Mouse (Mus musculus) granulocyte monocyte progenitor cell, adult 5-6 weeks (primary cell): ENCODE measurements around the gene Rab11fip3. TPM values are rescaled to one million over a fixed set of nuclear protein-coding genes. Genes with fewer than 3 reads are reported as not detected.
A peak's percentile ranks its signal among the peaks of the same experiment; 100 is the strongest.

Experiments
- ATAC-seq: replicated peaks from 2 replicates; pipeline ENCODE4 v1.8.0; 2016; ENCODE audit warnings: mild to moderate bottlenecking, moderate TSS enrichment, inconsistent platforms; ENCODE audit not compliant: poor library complexity, severe bottlenecking
- total RNA-seq, 2 experiments: library from RNA; stranded (forward) in 1 of 2; stranded (reverse) in 1 of 2; fragments of 200-712, 200-1000 nt in 1 of 2; fragments of >200 nt in 1 of 2; fragmentation: Nextera tagmentation in 1 of 2; gene quantifications; 2 replicates each; pipeline ENCODE4 v1.2.3; 2014 to 2017

Rab11fip3 gene
- total RNA-seq, 2 experiments from 2014 or later, result 0.46 to 1.3 TPM

DNA sequence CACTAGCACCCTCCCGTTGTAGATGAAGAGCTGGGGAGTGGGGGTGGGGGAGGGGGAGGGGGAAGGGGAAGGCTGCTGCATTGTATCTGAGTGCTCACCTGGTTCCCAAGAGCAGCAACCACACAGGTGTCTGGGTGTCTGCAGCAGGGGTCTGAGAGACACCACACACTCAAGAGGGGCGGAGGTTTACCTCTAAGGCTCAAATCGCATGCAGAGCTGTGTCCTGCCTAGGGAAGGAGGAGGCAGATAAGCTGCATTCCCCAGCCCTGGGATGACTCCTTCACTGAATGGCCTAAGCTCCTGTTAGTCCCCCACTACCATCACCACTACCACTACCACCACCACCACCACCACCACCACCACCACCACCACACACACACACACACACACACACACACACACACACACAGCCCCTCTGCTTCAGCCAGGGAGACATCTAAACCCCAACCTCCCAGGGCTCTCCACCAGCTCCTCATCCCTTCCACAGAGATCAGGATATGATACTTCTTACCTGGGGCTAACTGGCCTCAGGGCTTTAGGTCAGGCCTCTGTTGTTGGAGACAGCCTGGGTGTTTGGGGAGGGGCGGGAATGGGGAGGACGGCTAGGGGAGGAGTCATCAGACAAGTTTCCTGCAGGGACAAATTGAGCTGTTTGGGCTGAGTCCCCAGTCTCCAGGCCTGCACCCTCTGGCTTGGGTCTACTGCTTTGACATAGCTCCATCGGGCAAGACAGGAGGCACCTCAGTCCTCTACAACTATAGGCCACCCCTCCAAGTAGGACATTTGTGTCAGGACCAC lies 124.8 kb downstream of the Rab11fip3 start, which contains the start of the genes Pigq and Nhlrc4:
Gene Pigq, minus strand, starts transcription at position 571 of the 798 bp plus-strand sequence.
Gene Nhlrc4, minus strand, starts transcription at position 596 of the 798 bp plus-strand sequence.
- no peak for ATAC-seq

DNA sequence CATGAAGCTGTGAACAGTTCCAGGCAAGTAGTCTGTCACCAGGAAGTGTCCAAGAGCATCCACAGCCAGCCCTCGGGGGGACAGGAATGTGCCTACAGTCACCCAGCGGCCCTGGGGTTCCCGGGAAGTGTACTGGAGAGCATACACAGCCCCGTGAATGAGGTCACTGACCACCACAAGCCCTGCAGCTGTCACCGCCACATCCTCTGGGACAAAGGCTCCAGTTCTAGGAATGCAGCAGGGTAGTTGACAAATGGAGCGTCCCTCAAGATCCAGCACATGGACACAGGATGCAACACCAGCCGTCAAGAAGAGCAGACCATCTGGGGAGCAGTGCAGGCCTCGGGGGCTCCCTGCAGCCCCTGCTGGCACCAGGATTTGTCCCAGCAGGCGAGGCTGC lies 125.6 kb downstream of the Rab11fip3 start:
- no peak for ATAC-seq

GRCm38 (mm10) chr17:25943221-25943620 lies 126.1 kb downstream of the Rab11fip3 start:
- ATAC-seq, result no peak

GRCm38 (mm10) chr17:25942597-25943151 lies 126.7 kb downstream of the Rab11fip3 start:
- no peak for ATAC-seq

GRCm38 (mm10) chr17:25941511-25942241 lies 127.7 kb downstream of the Rab11fip3 start:
- peak; percentile 84 for ATAC-seq

Other genes starting within 250 kb of the Rab11fip3 start
- 12.5 and 16.9 TPM in 2 replicates for gene Wdr24, start 245.9 kb downstream of the Rab11fip3 start, total RNA-seq (2014; fragmentation: Nextera tagmentation)
- gene Wdr24, start 245.9 kb downstream of the Rab11fip3 start, total RNA-seq (2017), result 14.8 and 19.3 TPM in 2 replicates
- gene Jmjd8, start 240.7 kb downstream of the Rab11fip3 start, total RNA-seq (2014; fragmentation: Nextera tagmentation), result 19.5 and 23.1 TPM in 2 replicates
- 15.2 and 23.4 TPM in 2 replicates for gene Jmjd8, start 240.7 kb downstream of the Rab11fip3 start, total RNA-seq (2017)
- gene Stub1, start 236.2 kb downstream of the Rab11fip3 start, total RNA-seq (2014; fragmentation: Nextera tagmentation), result 112 and 131 TPM in 2 replicates
- 99.3 and 101 TPM in 2 replicates for gene Stub1, start 236.2 kb downstream of the Rab11fip3 start, total RNA-seq (2017)
- gene Rhbdl1, start 232.3 kb downstream of the Rab11fip3 start, total RNA-seq (2014; fragmentation: Nextera tagmentation), result 1.1 and 3.0 TPM in 2 replicates
- not detected in 2 replicates for gene Rhbdl1, start 232.3 kb downstream of the Rab11fip3 start, total RNA-seq (2017)
- 1.2 TPM in 1 of 2 replicates, not detected in the other for gene Gm20683, start 227.8 kb downstream of the Rab11fip3 start, total RNA-seq (2014; fragmentation: Nextera tagmentation)
- 0.41 and 1.2 TPM in 2 replicates for gene Gm20683, start 227.8 kb downstream of the Rab11fip3 start, total RNA-seq (2017)
- gene Rhot2, start 224.7 kb downstream of the Rab11fip3 start, total RNA-seq (2014; fragmentation: Nextera tagmentation), result 28.3 and 35.5 TPM in 2 replicates
- gene Rhot2, start 224.7 kb downstream of the Rab11fip3 start, total RNA-seq (2017), result 11.9 and 17.8 TPM in 2 replicates
- 64.7 and 66.9 TPM in 2 replicates for gene Wdr90, start 208.1 kb downstream of the Rab11fip3 start, total RNA-seq (2014; fragmentation: Nextera tagmentation)
- 11.8 and 15.0 TPM in 2 replicates for gene Wdr90, start 208.1 kb downstream of the Rab11fip3 start, total RNA-seq (2017)
- gene Mcrip2, start 200.8 kb downstream of the Rab11fip3 start, total RNA-seq (2014; fragmentation: Nextera tagmentation), result 30.4 and 58.6 TPM in 2 replicates
- 11.2 and 25.8 TPM in 2 replicates for gene Mcrip2, start 200.8 kb downstream of the Rab11fip3 start, total RNA-seq (2017)
- gene Mettl26, start 194.5 kb downstream of the Rab11fip3 start, total RNA-seq (2014; fragmentation: Nextera tagmentation), result 23.4 and 27.7 TPM in 2 replicates
- 9.7 and 15.2 TPM in 2 replicates for gene Mettl26, start 194.5 kb downstream of the Rab11fip3 start, total RNA-seq (2017)
- gene Wfikkn1, start 188.7 kb downstream of the Rab11fip3 start, total RNA-seq (2014; fragmentation: Nextera tagmentation), result 2.1 TPM in 1 of 2 replicates, not detected in the other
- 1.1 and 1.3 TPM in 2 replicates for gene Wfikkn1, start 188.7 kb downstream of the Rab11fip3 start, total RNA-seq (2017)
- gene Rab40c, start 149.8 kb downstream of the Rab11fip3 start, total RNA-seq (2014; fragmentation: Nextera tagmentation), result 9.4 and 15.9 TPM in 2 replicates
- 7.2 and 11.8 TPM in 2 replicates for gene Rab40c, start 149.8 kb downstream of the Rab11fip3 start, total RNA-seq (2017)
- gene Pigq, start 124.6 kb downstream of the Rab11fip3 start, total RNA-seq (2014; fragmentation: Nextera tagmentation), result 63.5 and 87.9 TPM in 2 replicates
- gene Pigq, start 124.6 kb downstream of the Rab11fip3 start, total RNA-seq (2017), result 32.4 and 37.1 TPM in 2 replicates
- gene Nhlrc4, start 124.6 kb downstream of the Rab11fip3 start, total RNA-seq (2014; fragmentation: Nextera tagmentation), result not detected in 2 replicates
- not detected in 2 replicates for gene Nhlrc4, start 124.6 kb downstream of the Rab11fip3 start, total RNA-seq (2017)
- gene A930017K11Rik, start 117.0 kb downstream of the Rab11fip3 start, total RNA-seq (2014; fragmentation: Nextera tagmentation), result not detected in 2 replicates
- gene A930017K11Rik, start 117.0 kb downstream of the Rab11fip3 start, total RNA-seq (2017), result not detected in 2 replicates
- 12.5 and 16.4 TPM in 2 replicates for gene Capn15, start 83.8 kb downstream of the Rab11fip3 start, total RNA-seq (2014; fragmentation: Nextera tagmentation)
- gene Capn15, start 83.8 kb downstream of the Rab11fip3 start, total RNA-seq (2017), result 3.2 and 5.3 TPM in 2 replicates
- 5.7 and 13.3 TPM in 2 replicates for gene Decr2, start 20.8 kb upstream of the Rab11fip3 start, total RNA-seq (2014; fragmentation: Nextera tagmentation)
- 14.8 and 17.0 TPM in 2 replicates for gene Decr2, start 20.8 kb upstream of the Rab11fip3 start, total RNA-seq (2017)
- 74.1 and 75.1 TPM in 2 replicates for gene Nme4, start 26.0 kb upstream of the Rab11fip3 start, total RNA-seq (2014; fragmentation: Nextera tagmentation)
- 41.2 and 43.4 TPM in 2 replicates for gene Nme4, start 26.0 kb upstream of the Rab11fip3 start, total RNA-seq (2017)
- gene Tmem8, start 43.7 kb upstream of the Rab11fip3 start, total RNA-seq (2014; fragmentation: Nextera tagmentation), result 5.3 and 8.6 TPM in 2 replicates
- 2.1 and 3.7 TPM in 2 replicates for gene Tmem8, start 43.7 kb upstream of the Rab11fip3 start, total RNA-seq (2017)
- 61.7 and 90.4 TPM in 2 replicates for gene Mrpl28, start 53.9 kb upstream of the Rab11fip3 start, total RNA-seq (2014; fragmentation: Nextera tagmentation)
- gene Mrpl28, start 53.9 kb upstream of the Rab11fip3 start, total RNA-seq (2017), result 47.1 and 68.9 TPM in 2 replicates
- 26.9 and 28.3 TPM in 2 replicates for gene Axin1, start 69.1 kb upstream of the Rab11fip3 start, total RNA-seq (2014; fragmentation: Nextera tagmentation)
- gene Axin1, start 69.1 kb upstream of the Rab11fip3 start, total RNA-seq (2017), result 147 and 186 TPM in 2 replicates
- not detected in 2 replicates for gene Pdia2, start 129.5 kb upstream of the Rab11fip3 start, total RNA-seq (2014; fragmentation: Nextera tagmentation)
- gene Pdia2, start 129.5 kb upstream of the Rab11fip3 start, total RNA-seq (2017), result 0.30 TPM in 1 of 2 replicates, not detected in the other
- gene Rgs11, start 133.4 kb upstream of the Rab11fip3 start, total RNA-seq (2014; fragmentation: Nextera tagmentation), result not detected in 2 replicates
- gene Rgs11, start 133.4 kb upstream of the Rab11fip3 start, total RNA-seq (2017), result not detected in 2 replicates
- not detected in 2 replicates for gene Arhgdig, start 138.2 kb upstream of the Rab11fip3 start, total RNA-seq (2014; fragmentation: Nextera tagmentation)
- 0.98 TPM in 1 of 2 replicates, not detected in the other for gene Arhgdig, start 138.2 kb upstream of the Rab11fip3 start, total RNA-seq (2017)
- gene Fam234a, start 174.7 kb upstream of the Rab11fip3 start, total RNA-seq (2014; fragmentation: Nextera tagmentation), result 12.8 and 15.4 TPM in 2 replicates
- 5.1 and 6.1 TPM in 2 replicates for gene Fam234a, start 174.7 kb upstream of the Rab11fip3 start, total RNA-seq (2017)
- gene Luc7l, start 183.3 kb upstream of the Rab11fip3 start, total RNA-seq (2014; fragmentation: Nextera tagmentation), result 63.7 and 74.9 TPM in 2 replicates
- gene Luc7l, start 183.3 kb upstream of the Rab11fip3 start, total RNA-seq (2017), result 60.0 and 122 TPM in 2 replicates